Mouse (Mus musculus) MN1 (cell line): ENCODE results near the gene Crabp2.
A peak's percentile ranks its signal among the peaks of the same experiment; 100 is the strongest.

ENCODE experiments used
- DNase-seq: peaks from one replicate; pipeline ENCODE4 v3.0.0-alpha.2; 2016; ENCODE audit warnings: low spot score

The Crabp2 gene

GRCm38 (mm10) chr3:87927452-87927851, 21.0 kb upstream of the Crabp2 start:
- DNase-seq: no peak

- DNase-seq: no peak
Measured at GRCm38 (mm10) chr3:87929341-87930077, 19.0 kb upstream of the Crabp2 start.

- peak; percentile 98 for DNase-seq
Measured at GRCm38 (mm10) chr3:87930078-87930795, 18.2 kb upstream of the Crabp2 start, which contains the start of the genes Isg20l2 and Rrnad1. Gene Isg20l2, plus strand, starts transcription at chr3:87930314. Gene Rrnad1, minus strand, starts transcription at chr3:87930717.

GRCm38 (mm10) chr3:87934026-87934425, 14.4 kb upstream of the Crabp2 start:
- no peak for DNase-seq

- peak; percentile 66 for DNase-seq
Measured at GRCm38 (mm10) chr3:87934501-87934900, 14.0 kb upstream of the Crabp2 start.

GRCm38 (mm10) chr3:87935201-87935600, 13.3 kb upstream of the Crabp2 start:
- DNase-seq: no peak

GRCm38 (mm10) chr3:87935776-87936175, 12.7 kb upstream of the Crabp2 start:
- DNase-seq: peak; percentile 81

- DNase-seq: no peak
Measured at GRCm38 (mm10) chr3:87940611-87941010, 7.9 kb upstream of the Crabp2 start.

- no peak for DNase-seq
Measured at GRCm38 (mm10) chr3:87942471-87942870, 6.0 kb upstream of the Crabp2 start.

- no peak for DNase-seq
Measured at GRCm38 (mm10) chr3:87943586-87943985, 4.9 kb upstream of the Crabp2 start.

- DNase-seq: peak; percentile 67
Measured at GRCm38 (mm10) chr3:87944838-87945600, 3.4 kb upstream of the Crabp2 start.

GRCm38 (mm10) chr3:87945781-87946540, 2.5 kb upstream of the Crabp2 start:
- DNase-seq: no peak

GRCm38 (mm10) chr3:87946541-87946860, 2.0 kb upstream of the Crabp2 start:
- no peak for DNase-seq

GRCm38 (mm10) chr3:87947056-87947810, 1.2 kb upstream of the Crabp2 start:
- no peak for DNase-seq

- no peak for DNase-seq
Measured at GRCm38 (mm10) chr3:87947811-87948199, 661 bp upstream of the Crabp2 start.

- DNase-seq: no peak
Measured at GRCm38 (mm10) chr3:87949266-87949954, 944 bp downstream of the Crabp2 start.

- no peak for DNase-seq
Measured at GRCm38 (mm10) chr3:87949955-87950515, 1.6 kb downstream of the Crabp2 start.

GRCm38 (mm10) chr3:87951946-87952345, 3.5 kb downstream of the Crabp2 start:
- DNase-seq: no peak

- no peak for DNase-seq
Measured at GRCm38 (mm10) chr3:87952440-87952839, 4.0 kb downstream of the Crabp2 start.

- no peak for DNase-seq
Measured at GRCm38 (mm10) chr3:87958056-87958455, 9.6 kb downstream of the Crabp2 start.
